Mouse (Mus musculus) right cerebral cortex, postnatal 14 days (tissue): ENCODE measurements around the gene Pianp.

Source experiments
- DNase-seq: peaks from one replicate; pipeline ENCODE4 v3.0.0; 2022

Pianp gene

DNA sequence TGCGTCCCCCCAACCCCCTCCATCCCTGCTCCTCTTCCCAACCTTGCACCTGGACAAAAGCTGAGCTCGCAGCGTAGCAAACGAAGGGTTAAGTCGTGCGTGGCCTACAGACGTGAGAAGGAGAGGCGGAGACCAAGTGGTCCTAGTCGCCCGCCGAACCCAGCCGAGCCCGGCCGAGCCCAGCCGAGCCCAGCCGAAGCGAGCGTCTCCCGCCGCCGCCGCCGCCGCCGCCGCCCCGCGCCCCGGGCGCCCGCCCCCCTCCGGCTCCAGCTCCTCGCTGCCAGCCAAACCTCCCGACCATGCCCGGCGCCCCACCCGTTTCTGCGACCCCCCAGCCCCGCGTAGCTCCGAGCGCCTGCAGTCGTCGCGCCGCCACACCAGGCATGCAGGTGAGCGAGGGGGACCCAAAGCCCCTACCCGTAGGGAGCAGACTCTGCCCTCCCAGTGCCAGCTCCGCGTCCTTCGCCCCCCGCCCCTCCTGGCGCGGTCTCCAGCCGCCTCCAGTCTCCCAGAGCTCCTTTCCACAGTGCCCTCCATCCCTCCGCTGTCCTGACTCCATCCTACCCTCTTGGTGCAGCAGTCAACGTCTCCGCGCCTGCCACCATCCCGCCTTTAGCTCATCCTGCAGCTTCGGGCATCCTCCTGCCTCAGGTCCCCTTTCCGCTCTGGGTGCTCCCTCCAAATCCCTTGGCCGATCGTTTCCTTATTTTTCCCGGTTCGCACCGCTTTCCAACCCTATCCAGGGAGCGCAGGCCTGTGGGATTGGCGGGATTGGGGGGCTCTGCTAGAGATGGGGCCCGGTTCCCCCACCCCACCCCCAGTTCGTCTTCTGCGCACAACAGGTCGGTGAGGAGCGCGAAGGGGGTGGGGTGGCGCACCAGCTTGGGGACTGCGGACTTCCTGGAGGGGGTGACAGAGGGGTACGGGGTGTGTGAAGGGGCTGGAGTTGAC, at the start of gene Pianp:
Gene Pianp (plus strand): TSS at position 144 of the 951 bp plus-strand sequence.
- peak; percentile 90 for DNase-seq

DNA sequence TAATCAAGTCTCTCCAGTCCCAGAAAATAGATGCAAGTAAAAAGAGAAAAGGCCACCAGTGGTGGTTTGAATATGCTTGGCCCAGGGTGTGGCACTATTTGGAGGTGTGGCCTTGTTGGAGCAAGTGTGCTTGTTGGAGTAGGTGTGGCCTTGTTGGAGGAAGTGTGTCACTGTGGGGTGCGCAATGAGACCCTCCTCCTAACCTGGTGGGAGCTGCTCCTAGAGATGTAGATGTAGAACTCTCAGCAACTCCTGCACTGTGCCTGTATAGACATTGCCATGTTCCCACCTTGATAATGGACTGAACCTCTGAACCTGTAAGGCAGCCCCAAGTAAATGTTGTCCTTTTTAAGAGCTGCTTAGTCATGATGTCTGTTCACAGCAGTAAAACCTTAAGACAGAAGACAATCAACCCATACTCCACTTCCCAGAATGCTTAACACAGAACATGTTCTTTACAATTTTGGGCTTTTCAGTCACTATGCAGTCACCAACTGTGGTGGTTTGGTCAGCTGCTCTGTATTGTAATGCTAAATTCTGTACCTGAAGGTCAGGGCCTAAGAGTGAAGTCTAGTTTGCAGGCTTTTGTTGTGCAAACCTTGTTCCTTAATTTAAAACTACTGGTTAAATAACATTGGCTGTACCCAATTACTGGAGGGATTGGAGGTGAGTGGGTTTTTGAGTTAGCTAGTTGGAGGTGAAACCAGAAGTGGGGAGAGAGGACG, 42.3 kb upstream of the Pianp start:
- no peak for DNase-seq

DNA sequence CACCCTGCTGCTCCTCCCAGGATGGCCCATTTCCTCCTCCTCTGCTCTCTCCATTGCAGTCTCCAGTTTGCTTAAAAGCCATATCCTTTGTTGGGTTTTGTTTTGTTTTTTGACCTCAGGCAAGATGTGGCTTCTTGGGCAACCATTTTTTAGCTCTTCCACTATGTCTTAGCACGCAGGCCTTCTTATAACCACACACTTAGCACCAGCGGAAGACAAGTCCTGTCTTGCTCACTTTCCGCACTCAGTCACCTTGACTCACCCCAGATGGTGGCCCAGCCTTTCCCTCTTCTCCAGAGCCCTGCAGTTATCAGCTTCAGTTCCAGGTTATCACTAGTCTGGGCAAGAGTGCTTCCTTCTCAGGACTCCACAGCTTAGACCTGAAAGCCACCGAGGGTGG, 41.3 kb upstream of the Pianp start:
- DNase-seq, result no peak

GRCm38 (mm10) chr6:124958127-124958526, 38.4 kb upstream of the Pianp start:
- no peak for DNase-seq

- no peak for DNase-seq
These were observed 36.5 kb upstream of the Pianp start for GRCm38 (mm10) chr6:124959960-124960359.

DNA sequence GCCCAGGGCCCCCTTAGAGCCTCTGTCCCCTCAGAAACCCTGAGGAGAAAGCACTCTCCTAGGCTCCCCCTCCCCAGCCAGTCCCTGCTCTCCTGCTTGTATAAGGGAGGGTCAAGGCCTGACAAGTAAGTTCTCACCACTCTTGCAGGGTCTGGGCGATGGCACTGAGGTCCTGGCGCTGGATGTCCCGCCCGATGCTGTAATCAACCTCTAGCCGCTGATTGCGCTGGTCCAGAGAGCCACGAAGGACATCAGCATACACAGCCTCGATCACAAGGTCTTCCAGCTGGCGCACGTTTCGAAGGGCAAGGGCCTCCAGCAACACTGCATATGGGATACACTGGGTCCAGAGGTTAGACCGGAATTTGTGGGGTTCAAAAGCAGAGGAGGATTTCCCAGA, 35.5 kb upstream of the Pianp start:
- DNase-seq, result no peak

- no peak for DNase-seq
These were observed 31.9 kb upstream of the Pianp start for GRCm38 (mm10) chr6:124964638-124965037.

DNA sequence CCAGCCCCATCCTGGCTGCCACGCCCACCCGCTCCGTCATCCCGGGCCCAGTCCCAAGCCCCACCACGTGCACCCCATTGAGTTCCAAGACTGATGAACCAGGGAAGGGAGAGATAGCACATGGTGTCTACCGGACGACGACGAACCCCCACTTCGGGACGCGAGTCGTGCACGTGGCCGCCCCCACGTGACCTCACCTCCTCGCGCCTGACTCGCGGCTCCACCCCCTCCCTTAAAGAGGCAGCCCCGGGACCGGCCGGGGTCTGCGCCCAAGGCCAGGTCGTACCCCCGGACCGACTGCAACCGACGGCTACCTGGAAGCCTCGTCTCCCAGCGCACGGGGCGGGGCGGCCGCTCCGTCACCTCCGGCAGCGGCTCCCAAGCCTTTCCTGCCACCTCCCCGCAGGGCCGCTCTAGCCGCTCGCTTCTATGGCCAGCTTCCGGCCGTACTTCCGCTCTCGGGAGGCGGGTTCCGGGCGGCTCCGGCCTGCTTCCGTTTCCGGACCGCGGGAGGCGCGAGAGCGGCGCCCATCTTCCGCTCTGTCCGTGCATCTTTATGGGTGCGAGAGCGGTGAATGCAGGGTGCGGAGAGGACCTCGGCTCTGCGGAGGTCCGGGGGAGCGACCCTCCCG, 31.3 kb upstream of the Pianp start, which contains the start of gene Cops7a:
Gene Cops7a (minus strand): TSS at position 451 of the 632 bp plus-strand sequence.
- peak; percentile 96 for DNase-seq

DNA sequence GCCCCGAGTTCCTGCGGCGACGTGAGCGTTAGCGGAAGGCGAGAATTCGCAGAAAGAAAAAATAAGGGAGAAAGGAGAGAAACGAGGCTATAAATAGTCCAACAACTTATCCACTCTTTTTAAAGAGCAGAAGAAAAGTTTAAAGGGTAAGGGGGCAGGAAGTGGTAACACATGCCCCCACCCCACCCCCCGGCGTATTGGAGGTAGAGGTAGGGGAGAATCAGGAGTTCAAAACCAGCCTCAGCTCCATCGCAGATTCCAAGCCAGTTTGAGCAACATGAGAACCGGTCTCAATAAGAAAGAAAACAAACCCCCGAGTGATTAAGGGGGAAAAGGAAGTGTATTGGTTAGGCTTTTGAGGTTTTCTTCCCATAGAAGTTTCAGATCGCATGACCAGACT, 30.7 kb upstream of the Pianp start:
- DNase-seq, result no peak

GRCm38 (mm10) chr6:124966466-124967118, 29.9 kb upstream of the Pianp start:
- no peak for DNase-seq

GRCm38 (mm10) chr6:124967766-124968165, 28.7 kb upstream of the Pianp start:
- peak; percentile 69 for DNase-seq

GRCm38 (mm10) chr6:124992241-124992640, 4.3 kb upstream of the Pianp start:
- no peak for DNase-seq

GRCm38 (mm10) chr6:124993365-124993764, 3.1 kb upstream of the Pianp start:
- DNase-seq, result no peak

DNA sequence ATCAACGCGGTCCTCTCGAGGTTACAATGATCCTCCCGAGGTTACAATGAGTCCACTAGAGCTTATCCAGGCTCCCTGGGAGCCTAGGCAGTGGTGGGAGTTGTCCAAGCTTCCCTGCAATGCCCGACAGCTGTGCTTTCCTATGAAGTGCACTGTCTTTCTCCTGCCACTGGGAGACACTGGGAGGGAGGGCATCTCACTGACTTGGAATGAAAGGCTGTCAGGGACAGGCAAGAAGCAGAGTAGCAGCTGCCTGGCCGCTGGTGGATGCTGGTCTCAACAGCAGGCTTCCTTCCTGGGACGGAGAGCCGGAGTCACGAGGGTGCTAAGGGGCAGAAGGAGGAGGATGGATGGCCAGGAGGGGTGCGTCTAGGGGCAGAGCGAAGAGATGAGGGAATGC, 2.6 kb upstream of the Pianp start:
- no peak for DNase-seq

DNA sequence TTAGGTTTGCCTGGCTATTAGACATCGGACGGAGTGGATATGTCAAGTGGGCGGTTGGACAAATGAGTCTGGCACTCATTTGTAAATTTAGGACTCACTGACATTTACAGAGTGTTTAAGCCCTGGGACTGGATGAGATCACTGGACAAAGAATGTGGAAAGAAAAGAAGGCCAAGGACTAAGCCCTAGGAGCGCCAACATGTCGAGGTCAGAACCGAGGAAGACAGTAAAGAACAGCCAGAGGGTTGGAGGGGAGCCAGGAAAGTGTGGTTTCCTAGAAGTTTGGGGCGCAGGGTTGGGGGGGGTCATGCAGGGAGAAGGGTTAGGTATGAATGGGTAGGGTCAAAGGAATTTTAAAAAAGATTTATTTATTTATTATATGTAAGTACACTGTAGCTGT, 1.2 kb upstream of the Pianp start:
- no peak for DNase-seq

- no peak for DNase-seq
These were observed 577 bp upstream of the Pianp start for GRCm38 (mm10) chr6:124995831-124996403.

DNA sequence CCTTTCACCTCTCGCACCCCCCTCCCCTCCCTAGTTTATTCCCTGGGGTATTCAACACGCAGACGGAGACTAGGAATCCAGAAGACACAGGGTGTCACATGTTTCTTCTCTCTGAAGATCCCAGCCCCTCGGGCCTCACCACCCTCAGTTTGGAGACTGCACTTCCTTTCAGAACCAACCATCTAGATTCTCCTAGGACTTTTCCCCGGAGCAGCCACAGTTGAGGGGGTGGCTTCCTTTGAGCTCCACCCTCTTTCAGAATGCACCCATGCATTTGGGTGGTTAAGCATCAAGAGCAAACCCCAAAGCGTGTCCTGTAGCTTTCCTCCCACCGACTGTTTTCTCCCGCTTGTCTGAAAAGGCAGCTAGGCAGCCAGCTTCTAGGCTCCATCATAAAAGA, 1.6 kb downstream of the Pianp start:
- peak; percentile 50 for DNase-seq

- DNase-seq, result no peak
These were observed 2.6 kb downstream of the Pianp start for GRCm38 (mm10) chr6:124999091-124999490.

DNA sequence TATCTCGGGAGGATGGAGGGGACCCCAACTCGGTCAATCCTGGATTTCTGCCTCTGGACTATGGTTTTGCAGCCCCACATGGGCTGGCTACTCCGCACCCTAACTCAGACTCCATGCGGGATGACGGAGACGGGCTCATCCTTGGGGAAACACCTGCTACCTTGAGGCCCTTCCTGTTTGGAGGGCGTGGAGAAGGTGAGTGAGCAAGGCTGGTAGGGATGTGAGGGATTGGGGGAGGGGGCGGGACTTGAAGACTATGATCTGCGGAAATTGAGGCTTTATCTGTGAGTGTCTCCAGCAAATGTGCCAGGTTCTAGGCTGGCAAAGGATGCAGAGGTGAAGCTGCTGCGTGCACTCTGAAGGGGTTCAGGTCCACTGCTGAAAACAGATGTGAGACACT, 3.1 kb downstream of the Pianp start:
- DNase-seq, result no peak

DNA sequence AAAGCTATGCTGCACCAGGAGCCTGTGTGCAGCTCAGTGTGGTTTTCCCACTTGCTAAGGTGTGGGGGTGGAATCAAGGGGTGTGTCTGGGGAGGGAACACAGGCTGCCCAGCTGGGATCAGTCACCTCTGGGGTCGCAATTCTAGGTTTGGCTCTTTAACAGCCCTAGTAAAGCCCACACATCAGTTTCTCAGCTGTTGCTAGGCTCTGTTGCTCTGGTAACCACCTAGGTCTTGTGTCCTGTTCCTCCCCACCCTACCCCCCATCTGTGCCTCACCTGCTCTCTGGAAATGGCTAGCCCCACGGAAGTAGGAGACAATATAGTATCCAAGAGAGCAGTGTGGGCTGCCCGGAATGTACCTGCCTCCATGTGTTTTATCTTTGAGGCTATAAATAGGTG, 7.2 kb downstream of the Pianp start:
- no peak for DNase-seq

GRCm38 (mm10) chr6:125005086-125005485, 8.6 kb downstream of the Pianp start:
- peak; percentile 25 for DNase-seq

DNA sequence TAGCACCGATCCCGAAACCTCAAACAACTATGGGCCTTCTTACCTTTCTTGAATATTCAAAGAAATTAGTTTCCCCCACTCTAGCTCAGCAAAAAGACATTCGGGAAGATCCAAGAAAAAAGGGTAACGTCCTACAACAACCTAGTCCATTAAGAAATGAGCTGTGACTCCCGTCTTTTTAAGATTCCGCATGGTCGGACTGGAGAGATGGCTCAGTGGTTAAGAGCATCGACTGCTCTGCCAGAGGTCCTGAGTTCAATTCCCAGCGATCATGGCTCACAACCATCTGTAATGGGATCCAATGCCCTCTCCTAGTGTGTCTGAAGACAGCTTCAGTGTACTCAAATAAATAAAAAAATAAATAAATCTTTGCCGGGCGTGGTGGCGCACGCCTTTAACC, 11.6 kb downstream of the Pianp start:
- no peak for DNase-seq
